Mouse (Mus musculus): ENCODE results near the gene Slc15a5.
"Not testable (repeated sequence)": the region's sequence is repeated elsewhere in the genome, so short reads cannot be mapped to it uniquely, and the experiment has no call there.

The Slc15a5 gene

GRCm38 (mm10) chr6:138079816-138080215 is at the start of gene Slc15a5:
Slc15a5 (minus strand) TSS chr6:138079916.
- no peak for DNase-seq (ENCODE audit: low read depth)

GRCm38 (mm10) chr6:138128392-138129335 is 48.9 kb upstream of the Slc15a5 start:
- DNase-seq (ENCODE audit: low read depth) = no peak

DNA sequence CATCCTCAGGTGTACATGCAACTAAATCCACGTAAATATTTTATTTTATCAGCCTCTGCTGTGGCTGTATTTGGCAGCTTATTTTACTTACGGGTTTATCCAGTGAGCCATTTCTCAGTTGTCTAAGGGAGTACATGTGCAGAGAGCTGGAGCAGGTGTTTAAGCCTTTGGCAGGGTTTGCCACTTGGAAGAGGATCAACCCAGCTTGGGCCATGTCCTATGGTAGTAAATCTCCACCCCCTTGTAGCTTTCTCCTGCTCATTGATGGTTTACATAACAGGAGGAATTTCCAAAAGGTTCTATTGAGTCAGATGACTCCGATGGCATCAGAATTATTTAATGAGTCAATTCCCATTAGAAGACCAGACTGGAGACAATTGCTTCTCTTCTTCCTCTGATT is 37.8 kb upstream of the Slc15a5 start:
- no peak for DNase-seq (ENCODE audit: low read depth)

DNA sequence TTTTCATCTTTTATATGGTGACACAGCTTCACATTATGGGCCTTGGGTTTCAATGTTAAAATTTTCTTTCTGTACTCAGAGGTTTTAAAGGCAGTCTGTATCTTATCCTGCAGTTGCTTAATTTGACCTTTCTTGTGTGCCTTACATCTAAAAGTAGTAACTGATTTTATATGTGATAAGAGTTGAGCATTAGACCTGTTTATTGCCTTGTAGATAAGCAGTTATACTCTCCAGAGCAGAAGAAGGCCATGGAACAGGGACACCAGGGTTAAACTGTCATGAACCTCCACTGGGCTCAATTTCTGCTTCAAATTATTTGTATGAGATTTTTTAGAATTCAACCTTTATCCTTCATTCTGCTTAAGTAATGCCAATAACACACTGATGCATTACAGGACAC is 24.8 kb upstream of the Slc15a5 start:
- DNase-seq (ENCODE audit: low read depth) = no peak

DNA sequence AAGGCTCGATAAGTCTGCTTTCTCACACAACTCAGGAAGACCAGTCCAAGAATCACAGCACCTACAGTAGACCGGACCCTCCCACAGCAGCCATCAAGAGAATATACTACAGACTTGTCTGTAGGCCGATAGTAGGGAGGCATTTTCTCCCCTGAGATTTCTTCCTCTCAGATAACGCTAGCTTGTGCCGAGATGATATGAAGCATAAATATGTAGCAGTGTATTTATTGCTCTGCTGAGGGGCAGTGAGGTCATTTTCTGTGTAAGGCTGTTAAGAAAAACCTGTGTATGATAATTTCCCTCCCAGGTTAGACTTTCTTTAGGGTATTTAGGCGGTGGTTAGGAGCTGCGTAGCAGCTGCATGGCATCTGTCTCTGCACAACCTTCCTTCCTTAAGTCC is 23.2 kb upstream of the Slc15a5 start:
- no peak for DNase-seq (ENCODE audit: low read depth)

- no peak for DNase-seq (ENCODE audit: low read depth)
These were observed 22.1 kb upstream of the Slc15a5 start for GRCm38 (mm10) chr6:138101843-138102242.

DNA sequence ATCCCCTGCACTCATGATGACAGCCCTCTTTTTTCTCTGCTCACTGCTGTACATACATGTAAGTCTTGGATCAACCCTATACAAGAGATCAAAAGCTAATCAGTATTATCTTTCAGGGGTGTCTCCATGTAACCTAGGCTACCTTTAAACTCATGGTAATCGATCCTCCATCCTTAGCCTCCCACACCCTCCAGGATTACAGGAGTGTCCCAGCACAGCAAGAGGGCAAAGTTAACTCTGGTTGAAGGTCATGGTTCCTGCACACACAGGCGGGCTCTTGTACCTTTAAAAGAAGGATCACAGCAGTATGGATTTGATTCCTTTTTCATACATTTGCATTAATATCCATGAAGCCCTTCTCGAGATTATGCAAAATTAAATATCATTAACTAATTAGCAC is 19.9 kb upstream of the Slc15a5 start:
- no peak for DNase-seq (ENCODE audit: low read depth)

GRCm38 (mm10) chr6:138095060-138095459 is 15.3 kb upstream of the Slc15a5 start:
- DNase-seq (ENCODE audit: low read depth) = no peak

DNA sequence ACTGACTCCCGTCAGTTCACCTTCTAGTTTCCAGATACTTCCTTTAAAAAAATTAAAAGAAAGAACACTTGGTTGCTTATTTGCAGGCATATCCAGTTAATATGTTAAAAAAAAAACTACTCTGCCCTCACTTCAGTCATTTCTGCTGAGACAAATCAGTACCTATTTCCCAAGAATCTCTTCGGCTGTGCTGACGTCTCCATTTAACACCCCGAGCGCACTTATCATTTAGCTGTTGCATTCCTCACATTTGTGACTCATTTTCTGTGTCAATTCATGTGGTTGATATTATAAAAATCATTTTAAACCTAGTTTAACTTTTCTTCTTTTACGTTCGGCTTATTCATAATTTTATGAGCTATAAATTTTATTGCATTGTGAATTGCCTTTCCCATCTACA is 12.7 kb upstream of the Slc15a5 start:
- DNase-seq (ENCODE audit: low read depth) = no peak

GRCm38 (mm10) chr6:138089084-138089483 is 9.4 kb upstream of the Slc15a5 start:
- DNase-seq (ENCODE audit: low read depth) = no peak

- not testable (repeated sequence) for DNase-seq (ENCODE audit: low read depth)
These were observed 6.7 kb upstream of the Slc15a5 start for GRCm38 (mm10) chr6:138086421-138086820.

DNA sequence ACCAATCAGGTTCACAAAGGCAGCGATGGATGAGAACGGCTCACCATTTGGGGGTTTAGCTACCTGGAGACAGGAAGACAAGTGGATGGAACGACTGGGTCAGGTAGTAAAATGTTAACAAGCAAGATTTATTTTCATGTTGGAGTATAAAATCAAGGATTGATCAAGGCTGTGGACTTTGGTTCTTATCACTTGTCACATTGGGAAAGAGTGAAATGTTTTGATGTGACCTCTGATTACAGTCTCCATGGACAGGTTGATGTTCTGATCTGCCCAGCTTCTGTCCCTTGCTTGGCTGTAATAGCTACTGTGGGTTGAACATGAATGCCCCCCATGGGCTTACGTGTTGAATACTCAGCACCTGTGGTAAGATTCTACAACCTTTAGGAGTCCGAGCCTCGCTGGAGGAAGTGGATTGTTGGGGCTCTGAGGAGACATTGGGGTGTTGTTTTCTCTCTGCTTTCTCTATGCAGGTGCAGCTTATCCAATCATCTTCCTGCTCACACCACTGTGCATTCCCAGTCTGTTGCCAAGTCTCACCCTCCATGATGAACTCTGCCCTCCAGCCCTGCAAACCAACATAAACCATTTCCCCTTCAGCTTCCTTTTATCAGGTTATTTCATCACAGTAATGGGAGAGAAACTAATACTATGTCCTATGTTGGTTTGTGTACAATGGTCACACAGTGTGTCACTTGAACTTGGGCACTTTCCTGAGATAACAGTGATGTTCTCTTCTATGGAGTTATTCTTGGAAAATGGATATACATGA is 1.2 kb upstream of the Slc15a5 start:
- no peak for DNase-seq (ENCODE audit: low read depth)

DNA sequence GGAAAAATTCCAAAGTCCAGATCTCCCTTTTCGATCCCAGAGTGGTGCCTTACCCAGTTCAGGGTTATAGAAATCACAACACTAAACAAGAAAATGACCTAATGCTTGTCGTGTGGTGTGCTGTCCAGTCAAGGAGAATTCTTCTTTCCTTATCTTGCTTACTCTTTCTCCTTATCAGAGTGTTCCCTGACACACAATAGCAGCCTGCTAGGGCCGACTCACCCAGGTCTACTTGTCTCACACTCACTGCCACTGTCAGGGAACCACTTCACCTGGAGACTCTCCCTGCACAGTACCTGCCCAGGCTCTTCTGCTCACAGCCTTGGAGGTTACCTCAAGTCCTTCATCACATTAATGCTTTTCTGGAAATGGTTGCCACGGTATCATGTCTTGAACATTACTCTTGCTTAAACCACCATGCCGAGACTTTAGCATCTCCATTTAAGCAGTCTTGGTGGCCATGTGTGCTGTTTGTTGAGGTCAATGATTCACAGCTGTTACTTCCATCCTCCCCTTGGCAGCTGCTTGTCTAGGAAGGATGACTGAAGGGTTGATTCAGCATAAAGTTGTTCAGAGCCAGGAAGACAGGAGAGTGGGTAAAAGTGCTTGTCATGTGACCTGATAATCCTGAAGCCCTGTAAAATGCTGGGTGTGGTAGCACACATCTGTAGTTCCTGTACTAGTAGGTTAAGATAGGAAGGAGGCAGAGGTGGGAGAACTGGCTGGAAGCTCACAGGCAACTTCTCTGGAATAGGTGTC is 1.9 kb downstream of the Slc15a5 start:
- DNase-seq (ENCODE audit: low read depth) = no peak

- no peak for DNase-seq (ENCODE audit: low read depth)
These were observed 4.0 kb downstream of the Slc15a5 start for GRCm38 (mm10) chr6:138075723-138076122.

GRCm38 (mm10) chr6:138073540-138073939 is 6.2 kb downstream of the Slc15a5 start:
- DNase-seq (ENCODE audit: low read depth) = no peak

GRCm38 (mm10) chr6:138072963-138073339 is 6.8 kb downstream of the Slc15a5 start:
- no peak for DNase-seq (ENCODE audit: low read depth)

- DNase-seq (ENCODE audit: low read depth) = no peak
These were observed 7.4 kb downstream of the Slc15a5 start for GRCm38 (mm10) chr6:138072110-138072962.

GRCm38 (mm10) chr6:138071505-138072107 is 8.1 kb downstream of the Slc15a5 start:
- no peak for DNase-seq (ENCODE audit: low read depth)

DNA sequence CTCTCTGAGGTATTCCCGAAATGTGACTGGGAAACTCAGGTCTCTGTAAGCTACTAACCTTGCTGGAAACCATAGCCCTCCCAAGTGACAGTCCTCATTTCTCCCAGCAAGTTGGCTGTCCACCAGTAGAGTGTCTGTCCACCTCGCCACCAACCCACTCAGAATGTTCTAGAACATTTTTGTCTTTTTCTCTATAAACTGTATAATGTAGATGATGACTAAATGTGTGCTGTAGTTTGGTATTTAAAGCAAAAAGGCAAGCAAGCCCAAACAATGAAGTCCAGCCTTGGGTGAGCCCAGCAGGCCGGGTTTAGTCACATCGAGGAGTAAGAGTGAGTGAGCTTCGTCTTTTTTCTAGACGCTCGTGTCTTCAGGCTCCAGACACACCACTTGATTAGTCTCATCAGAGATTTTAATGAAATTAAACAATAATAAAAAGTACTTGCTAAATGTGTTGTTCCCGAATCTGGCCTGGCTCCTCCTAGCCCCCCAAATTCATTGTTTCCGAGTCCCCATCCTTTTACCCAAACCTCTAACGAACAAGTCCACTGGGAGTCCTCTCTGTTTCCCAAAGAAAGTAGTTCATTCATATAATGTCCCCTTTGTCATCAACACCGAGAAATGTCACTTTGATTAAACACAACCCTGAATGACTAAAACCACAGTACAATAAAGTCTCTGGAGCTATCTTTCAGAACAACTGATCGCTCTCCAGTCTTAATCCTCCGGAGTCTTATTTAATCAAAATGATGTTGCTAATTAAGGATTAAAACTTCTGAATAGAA is 8.8 kb downstream of the Slc15a5 start:
- DNase-seq (ENCODE audit: low read depth) = no peak

DNA sequence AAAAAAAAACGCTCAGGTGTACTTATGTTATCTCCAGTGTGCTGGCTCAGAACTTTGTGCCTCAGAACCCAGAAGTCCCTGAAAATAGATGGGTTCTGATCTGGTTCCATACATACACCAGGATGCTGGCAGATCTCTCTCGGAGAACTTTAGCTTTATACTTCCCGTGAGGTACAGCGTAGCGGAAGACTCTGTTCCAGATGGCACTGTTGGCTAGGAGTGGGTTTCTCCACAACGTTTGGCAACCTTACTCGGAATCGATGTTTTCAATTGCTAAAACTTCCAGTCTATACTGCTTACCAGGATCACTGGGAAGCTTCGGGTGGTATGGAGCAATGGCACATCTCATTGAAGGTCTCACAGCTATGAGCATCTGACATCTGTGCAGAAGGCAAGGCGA is 9.8 kb downstream of the Slc15a5 start:
- DNase-seq (ENCODE audit: low read depth) = no peak

All from naive thymus-derived CD4-positive, alpha-beta T cell, adult 2 months (primary cell).